Mouse (Mus musculus) bone marrow, adult 2 months (tissue): ENCODE data around the gene Hist3h2a.

Experiments used
- CTCF ChIP-seq: fragments of 200-500 bp; IDR thresholded peaks from 2 replicates; pipeline ENCODE4 v1.5.1; 2011; ENCODE audit warnings: low read length, control low read depth; ENCODE audit not compliant: control insufficient read depth, insufficient read depth
- POLR2A ChIP-seq: fragments of 200-500 bp; IDR thresholded peaks from 2 replicates; pipeline ENCODE4 v1.6.1; 2011; ENCODE audit warnings: low read depth, mild to moderate bottlenecking, control low read depth, low read length, borderline replicate concordance; ENCODE audit not compliant: control insufficient read depth

DNA sequence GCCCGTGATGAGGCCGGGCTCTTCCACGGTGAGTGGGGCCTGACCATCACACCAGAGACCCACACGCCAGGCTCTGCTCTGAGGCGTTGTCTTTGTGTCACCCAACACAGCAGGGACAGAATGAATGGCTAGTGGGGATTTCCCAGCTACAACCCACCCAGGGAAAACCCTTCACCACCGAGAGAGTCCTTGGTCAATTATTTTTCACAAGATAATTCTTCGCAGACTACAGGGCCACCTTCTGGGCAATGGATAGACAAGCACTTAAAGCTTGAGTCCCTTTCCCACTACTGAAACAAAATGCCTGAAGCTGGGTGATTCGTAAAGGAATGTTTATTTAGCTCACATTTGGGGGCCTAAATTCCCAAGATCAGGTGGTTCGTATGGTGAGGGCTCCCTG, 32.1 kb upstream of the Hist3h2a start:
- TF ChIP-seq POLR2A (no peak), CTCF (no peak)
